Mouse (Mus musculus) neural tube, embryonic 10.5 days (tissue): ENCODE results near the gene Kctd6.
"Not testable (repeated sequence)": the region's sequence is repeated elsewhere in the genome, so short reads cannot be mapped to it uniquely, and the experiment has no call there.

Experiments
- DNase-seq: peaks from one replicate; pipeline ENCODE4 v3.0.0-alpha.2; 2017; ENCODE audit warnings: low spot score; ENCODE audit errors: extremely low spot score

Gene Kctd6

DNA sequence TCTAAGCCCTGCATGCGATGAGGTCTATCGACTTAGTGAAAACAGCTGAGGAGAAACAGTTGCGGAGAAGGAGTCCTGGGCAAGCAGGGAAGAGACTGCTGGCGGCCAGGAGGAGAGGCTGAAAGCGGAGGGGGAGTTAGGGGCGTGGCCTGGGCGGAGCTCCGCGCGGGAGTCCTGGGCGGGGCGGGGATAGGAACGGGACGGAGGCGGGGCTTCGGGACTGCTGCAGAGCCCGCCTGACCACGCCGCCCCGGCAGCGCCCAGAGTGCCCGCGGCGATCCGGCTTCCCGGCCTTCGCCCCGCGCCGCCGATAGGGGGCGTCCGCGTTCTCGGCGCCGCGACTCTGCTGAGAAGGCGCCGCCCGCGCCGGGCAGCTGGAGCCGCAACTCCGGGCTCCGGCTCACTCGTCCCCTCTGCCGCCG lies at the start of gene Kctd6:
Gene Kctd6, plus strand, starts transcription at position 338 of the 422 bp plus-strand sequence.
- peak; percentile 98 for DNase-seq

DNA sequence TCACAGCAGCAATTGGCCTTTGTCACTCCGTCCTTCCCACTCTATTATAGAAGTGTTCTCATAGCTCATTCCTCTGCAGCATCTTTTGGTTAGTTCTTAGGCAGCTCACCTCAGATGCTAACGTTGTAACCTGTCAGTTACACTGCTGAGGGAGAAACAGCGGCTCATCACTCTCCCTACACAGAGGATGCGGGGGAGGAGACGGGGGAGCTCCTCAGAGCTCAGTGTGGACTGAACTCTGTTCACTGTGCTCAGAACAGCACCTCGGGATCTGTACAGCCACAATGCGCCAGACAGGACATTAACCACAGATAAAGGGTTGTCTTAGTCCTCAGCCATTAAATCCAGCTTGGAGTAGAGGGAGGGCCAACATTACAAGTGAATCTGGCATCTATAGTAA lies 49.5 kb upstream of the Kctd6 start:
- no peak for DNase-seq

DNA sequence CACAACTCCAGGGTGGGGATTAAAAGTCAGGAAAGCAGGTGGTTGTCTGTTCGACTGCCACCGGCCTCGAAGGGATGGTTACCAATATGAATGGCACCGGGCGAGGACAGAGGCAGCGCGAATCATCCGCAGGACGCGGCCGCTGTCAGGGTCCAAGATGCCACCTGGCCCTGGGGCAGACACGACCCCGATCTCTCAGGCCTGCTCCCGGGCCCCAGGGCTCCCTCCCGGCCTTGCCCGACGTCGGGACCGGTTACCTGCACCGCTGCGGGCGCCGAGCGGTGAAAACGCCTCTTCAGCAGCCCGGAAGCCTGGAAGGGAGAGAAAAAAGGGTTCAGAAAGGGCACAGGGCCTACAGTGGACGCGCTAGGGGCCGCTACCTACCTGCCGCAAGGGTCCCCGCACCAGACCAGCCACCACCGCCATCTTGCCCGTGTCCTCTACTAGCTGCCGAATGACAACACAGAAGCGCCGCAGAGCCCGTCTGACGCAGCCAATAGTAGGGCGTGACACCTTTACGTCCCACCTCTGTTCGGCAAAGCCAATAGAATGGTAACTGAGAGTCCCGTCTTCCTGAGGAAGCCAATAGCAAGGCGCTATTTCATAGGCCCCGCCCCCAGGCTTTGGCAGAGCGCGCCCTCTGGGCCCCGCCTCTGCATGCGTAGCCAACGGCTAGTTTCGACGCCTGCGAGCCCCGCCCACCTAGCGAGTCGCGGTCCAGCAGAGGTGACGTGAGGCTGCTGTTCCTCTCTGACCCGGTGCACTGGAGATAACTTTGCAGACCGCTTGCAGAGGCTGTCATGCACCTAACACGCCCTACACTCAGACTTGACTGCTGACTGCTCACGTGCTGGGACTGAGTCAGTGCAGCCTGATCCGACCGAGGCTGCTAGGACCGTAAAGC lies 41.2 kb upstream of the Kctd6 start, which contains the start of gene Pdhb:
Gene Pdhb, minus strand, starts transcription at position 519 of the 904 bp plus-strand sequence.
- DNase-seq, result peak; percentile 95

DNA sequence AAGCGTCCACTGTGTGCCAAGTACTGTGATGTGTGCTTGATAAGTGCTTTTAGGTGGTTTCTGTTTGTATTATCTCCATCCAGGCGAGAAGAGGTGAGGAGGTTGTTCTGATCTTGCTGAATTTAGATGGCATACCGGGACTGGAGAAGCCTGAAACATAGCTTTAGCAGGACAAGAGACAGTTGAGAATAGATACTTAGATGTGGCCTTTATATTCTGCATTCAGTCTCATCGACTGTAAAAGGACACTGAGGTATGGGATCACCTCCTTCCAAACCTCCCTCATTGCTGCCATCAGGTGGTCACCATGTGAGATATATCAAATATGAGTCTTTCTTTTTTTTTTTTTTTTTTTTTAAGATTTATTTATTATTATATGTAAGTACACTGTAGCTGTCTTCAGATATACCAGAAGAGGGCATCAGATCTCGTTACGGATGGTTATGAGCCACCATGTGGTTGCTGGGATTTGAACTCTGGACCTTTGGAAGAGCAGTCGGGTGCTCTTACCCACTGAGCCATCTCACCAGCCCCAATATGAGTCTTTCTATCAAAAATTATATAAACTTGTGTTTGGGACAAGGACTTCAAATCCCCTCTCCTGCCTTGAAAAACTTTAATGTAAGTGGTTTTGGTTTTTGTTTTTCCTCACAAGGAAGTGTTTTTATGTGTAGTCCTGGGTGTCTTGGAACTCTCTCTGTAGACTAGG lies 40.2 kb upstream of the Kctd6 start:
- not testable (repeated sequence) for DNase-seq

DNA sequence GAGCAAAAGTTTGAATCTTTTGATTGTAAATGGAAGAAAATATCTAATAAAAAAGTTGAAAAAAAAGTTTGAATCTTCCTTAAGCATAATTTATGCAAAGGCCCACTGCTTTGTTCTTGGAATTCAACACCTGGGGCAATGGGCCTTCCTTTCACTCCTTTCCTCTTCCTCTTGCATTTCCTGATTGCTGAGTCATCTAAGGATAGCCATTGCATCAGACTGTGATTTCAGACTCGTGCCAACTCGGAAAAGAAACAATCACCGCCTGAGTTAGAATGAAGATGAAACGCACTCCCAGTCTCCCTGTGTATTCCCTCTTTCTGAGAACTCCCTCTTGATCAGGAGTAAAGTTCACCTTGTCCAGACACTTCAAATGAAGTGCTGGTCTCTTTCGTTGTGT lies 39.3 kb upstream of the Kctd6 start:
- no peak for DNase-seq

DNA sequence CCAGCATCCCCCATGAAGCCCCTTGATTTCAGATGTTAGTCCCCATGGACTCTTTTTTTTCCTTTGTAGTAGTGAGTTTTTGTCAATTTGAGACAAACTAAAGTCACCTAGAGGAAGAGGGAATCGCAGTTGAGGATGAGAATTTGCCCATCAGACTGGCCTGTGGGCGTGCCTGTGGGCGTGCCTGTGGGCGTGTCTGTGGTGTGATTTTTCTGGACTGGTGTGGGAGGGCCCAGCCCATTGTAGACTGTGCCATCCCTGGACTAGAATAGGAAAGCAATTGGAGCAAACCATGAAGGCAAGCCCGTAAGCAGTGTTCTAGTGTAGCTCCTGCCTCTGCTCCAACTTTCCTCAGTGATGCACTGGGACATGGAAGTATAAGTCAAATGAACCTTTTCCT lies 37.7 kb upstream of the Kctd6 start:
- no peak for DNase-seq

DNA sequence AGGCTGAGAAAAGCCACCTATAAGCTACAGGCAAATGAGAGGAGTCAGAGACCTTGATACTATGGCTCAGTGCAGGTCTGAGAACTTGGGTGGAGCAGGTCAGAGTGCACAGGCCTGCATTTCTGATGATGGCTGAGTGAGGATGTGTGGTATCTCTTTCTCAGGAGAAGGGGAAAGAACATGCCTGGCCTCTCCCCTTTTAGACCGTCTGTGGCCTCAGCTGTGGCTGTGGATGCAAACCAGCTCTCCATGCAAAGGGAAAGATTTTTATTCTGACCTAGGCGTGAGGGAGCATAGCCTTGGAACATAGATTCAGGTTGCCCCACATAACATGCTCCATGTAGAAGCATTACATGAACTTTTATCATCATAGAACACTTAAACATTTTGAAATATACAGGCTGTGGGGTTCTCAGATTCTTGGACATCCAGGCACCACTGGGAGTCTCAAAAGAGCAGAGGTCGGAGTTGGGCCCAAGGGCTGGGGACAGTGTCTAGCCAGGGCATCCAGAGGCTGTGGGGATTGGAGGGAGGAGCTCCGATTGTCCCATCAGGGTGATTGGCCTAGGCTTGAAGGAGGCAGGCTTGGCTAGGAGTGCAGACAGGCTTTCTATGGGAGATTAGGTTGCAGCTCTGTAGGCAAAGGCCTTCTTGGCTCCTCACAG lies 33.4 kb upstream of the Kctd6 start:
- DNase-seq, result no peak

DNA sequence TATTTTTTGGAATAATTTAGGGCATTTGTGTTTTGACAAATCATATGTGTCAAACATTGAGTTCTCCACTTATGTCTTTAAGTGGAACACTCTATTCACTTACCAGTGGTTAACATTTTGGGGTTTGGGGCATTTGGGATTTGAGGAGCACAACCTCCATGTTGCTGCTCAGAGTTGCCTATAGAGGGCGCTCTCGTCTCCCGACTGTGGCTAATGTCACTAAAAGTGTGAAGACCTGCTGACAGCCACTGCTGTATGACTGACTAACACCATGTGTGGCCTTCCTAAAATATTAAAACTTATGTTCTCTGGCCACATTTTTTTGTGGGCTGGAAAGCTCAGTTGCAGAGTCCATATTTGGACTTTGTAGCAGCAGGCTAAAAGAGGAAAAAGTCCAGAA lies 30.6 kb upstream of the Kctd6 start:
- no peak for DNase-seq

DNA sequence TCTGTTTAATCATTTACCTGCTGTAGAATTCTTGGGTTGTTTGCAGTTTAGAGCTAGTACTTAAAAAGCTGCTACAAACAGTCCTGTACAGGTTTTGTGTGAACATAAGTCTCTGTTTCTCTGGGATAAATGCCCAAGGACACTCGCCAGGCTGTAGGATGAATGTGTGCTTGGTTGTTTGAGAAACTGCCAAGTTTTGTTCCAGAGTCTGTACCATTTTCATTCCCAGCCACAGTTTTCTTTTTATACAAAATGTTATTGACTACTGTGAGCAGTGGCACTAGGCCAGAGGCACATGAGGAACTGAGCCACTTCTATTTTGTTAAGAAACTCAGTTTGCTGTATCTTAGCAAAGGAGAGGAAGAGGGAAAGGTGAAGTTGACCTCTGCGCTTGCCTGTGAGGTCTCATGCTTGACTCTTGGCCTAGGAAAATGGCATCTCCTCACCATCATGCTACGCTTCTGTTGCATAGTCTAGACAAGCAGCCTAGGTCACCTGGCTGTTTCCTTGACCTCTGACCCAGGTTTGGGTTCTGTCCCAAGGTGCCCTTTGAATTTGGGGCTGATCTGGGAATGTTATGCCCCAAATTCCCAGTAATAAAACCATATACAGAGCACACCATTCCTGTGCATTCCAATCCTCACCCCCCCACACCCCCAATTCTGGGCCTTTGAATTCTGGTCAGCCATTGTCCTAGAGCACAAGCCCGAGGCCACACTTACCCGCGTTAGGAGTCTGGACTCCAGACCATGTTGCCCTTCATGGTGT lies 27.5 kb upstream of the Kctd6 start:
- no peak for DNase-seq

DNA sequence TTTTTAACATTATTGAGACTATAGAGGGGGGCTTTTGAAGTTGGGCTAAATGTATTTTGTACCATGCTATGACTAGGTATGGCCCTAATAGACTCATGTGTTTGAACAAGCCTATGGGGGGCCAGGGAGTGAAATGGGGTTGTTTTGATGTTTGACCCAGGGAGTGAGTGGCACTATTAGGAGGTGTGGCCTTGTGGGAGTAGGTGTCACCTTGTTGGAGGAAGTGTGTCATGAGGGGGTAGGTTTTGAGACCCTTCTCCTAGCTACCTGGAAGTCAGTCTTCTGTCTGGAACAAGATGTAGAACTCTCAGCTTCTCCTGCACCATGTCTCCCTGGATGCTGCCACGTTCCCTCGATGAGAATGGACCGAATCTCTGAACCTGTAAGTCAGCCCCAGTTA lies 23.4 kb upstream of the Kctd6 start:
- no peak for DNase-seq

DNA sequence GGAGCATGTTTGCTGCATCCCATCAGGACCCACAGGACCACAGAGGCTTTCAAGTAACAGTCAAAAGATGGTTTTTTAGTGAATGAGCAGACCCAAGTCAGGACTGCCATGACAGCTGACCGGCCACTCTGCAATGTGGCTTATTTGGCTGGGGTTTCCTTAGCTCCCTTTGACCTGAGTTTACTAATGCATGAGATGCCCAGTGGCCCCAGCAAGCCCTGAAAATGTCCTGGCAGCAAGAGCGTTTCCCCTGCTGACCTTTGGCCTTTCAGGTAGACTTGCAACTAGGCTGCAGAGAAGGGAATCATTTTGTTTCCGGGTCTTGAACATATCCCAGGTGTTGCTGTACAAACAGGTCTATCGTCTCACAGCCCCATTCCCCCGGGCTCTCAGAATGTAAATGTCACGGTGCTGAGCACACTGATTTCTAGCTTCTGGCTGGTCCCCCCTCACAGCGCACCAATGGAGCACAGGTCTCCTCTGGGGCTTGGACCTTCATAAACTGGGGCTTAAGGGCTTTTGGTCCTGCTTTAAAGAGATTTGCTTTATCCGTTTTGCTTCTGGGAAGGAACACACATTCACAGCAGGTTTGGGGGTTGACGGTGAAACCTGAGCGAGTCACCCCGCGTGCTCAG lies 22.5 kb upstream of the Kctd6 start:
- no peak for DNase-seq

DNA sequence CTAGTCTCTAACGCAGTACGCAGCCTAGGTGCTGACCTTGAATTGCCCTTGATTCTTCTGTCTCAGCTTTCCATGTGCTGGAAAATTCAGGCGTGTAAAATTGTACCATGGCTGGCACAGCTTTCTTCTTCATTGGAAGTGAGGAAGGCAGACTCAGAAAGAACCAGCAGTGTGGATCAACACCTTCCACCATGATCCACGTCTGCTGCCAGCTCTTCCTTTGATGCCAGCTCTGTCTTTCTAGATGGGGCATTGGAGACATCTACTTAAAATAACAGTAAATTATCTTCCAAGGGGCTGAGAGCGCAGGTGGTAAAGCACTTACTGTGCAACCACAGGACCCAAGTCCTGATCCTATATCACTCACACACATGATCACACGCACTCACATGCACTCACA lies 21.2 kb upstream of the Kctd6 start:
- DNase-seq, result no peak

DNA sequence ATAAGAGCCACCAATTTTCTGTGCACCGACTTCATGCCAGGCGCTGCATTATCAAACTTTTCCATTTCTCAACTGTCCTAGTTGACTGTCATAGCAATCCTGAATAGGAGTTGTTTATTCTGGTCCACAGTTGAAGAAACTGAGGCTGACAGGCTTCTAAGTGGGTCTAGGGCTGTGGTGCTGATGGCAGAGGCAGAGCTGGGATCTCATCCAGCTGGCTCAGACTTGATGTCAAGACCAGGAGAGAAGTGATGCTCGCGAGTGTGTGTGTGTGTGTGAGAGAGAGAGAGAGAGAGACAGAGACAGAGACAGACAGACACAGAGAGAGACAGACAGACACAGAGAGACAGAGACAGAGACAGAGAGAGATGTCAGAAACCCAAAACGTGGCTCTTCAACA lies 13.2 kb upstream of the Kctd6 start:
- no peak for DNase-seq

DNA sequence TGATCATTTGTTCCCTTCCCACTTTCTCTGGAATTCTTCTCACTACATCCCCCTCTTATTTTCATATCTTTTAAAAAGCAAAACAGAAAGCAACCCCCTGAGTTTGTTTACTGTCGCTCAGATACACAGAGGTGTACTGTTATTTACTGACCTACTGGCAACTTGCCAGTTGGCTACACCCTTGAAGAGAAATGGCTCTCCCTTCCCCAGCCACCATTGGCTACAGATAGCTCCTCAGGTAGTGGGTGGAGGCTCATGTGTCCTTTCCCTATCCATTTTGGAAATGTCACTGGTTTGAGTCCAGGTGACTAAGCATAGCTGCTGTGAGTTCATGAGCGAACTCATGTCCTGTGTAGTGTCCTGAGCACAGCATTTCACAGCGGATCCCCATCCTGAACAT lies 12.2 kb upstream of the Kctd6 start:
- DNase-seq, result no peak

DNA sequence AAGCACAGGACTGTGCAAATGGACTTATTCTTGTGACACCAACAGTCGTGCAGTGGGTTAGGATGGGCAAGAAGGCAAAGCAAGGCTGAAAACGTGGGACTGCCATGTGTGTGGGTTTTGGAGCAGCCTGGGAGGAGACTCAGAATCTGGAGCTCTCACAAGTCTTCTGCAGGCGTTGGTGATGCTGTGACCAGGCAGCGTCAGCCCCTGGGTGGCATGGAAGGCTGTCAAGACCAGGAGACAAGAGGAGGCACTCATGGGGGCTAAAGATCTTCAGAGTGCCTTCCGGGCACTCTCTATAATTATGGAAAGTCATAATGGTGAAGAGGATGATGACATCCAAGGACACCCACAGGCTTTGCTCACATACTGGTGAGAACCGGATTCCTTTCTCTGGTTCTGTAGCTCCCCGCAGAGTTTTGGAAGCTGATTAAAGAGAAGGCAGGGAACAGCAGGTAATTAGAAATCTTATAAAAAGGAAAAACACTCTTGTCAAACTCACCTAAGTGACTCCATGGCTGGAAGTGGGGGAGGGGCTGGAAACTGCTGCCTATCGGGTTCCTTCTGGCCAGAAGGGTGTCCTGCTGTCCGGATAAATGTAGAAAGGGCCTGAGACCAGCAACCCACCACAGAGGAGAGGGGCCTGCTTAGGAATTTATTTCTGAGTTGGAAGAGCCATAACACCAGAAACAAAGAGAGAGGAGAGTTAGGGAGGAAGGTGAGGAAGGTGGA lies 7.6 kb upstream of the Kctd6 start:
- DNase-seq, result no peak

DNA sequence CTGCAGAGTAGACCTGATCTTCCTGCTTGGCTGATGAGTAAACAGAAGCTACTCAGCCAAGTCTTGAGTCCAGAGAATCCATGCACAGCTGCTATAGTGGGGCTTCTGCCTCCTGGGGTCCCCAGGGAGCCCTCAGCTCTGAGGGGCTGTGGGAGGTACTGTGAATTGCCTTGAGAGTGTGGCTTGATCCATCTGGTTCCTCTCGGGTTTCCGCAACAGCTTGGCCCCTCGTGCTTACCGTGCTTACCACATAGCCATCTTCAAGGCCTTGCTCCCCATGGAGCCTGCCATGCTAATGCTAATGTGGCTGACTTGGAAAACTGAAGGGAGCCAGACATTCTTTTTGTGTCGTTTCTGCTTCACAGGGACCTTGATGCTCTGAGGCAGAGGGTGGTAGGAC lies 6.8 kb upstream of the Kctd6 start:
- peak; percentile 44 for DNase-seq

DNA sequence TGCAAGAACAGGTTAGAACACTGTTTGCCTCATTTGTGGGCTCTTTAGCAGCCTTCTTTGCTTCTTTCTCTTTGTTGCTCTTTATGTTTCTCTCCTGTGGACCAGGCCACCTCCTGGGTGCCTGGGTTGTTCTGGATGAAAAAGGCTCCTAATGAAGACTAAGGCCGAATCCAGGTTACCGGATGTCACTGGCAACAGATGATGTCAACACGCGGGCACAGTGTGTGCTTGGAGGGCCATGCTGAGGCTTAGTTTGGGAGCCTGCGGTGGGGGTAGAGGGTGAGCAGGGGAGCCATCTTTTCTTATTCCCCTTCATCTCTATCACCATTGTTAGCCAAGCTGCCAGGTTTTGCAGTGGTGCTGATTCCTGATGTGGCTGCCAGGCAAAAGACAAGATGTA lies 6.4 kb upstream of the Kctd6 start:
- no peak for DNase-seq

DNA sequence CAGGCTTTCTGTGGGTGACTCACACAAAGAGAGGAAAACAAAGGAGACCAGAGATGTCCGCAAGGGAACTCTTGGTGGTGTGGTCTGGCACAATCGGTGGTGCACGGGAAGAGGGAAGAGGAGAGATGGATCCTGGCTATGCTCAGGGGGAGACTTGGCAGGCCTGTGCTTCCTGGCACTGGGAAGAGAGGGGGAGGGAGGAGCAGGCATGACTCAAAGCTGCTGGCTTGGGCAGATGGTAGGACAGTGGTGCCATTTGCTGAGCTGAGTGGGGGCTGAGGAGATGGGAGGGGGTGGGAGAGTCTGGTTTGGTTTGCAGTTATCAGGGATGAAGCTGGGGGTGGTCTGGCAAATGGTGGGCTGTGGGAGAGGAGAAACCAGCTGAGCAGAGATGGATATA lies 5.1 kb upstream of the Kctd6 start:
- no peak for DNase-seq

DNA sequence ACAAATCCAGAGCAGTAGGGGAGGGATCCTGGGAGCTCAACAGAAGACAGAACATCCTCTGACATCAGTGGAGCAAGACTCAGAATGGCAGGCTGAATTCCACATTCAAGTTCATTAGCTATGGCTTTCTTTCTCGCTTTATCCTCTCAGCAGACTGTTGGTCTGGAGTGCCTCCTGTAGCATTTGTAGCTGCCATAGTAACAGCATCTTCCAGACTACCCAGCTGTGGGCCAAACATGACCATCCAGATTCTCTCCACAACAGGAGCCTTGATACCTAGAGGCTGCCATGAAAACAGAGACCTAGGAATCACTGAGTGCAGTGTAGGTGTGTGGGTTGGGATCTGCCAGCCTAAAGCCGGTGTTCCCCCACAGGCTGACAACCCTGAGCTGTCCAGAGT lies 4.0 kb upstream of the Kctd6 start:
- DNase-seq, result no peak

DNA sequence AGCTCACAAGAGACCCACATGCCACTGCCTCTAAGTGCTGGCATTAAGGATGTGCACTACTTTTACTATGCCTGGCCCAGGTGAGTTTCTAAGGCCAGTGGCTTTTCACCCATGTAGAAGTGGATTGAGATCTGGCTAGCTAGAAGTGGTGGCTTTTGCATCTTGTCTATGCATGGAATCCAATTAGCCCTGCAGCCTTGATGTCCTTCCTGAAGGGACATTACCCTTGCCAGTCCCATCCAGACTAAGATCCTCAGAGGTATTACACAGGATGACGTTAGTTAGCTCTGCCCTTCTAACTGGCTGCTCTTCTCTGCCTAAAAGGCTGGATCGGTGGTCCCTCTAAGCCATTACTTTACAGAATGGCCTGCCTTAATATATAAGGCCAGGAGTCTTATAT lies 944 bp upstream of the Kctd6 start:
- no peak for DNase-seq
